Mouse (Mus musculus) activated CD4-positive, CD25-positive, alpha-beta regulatory T cell (primary cell): Measurements from ENCODE around the gene Olfr1447. TPM values are rescaled to one million over a fixed set of nuclear protein-coding genes. Genes with fewer than 3 reads are reported as not detected.

ENCODE experiments used
- polyA plus RNA-seq, 2 experiments: library from polyadenylated mRNA; unstranded; fragments of 100-300 nt; shearing (Covaris generic); gene quantifications; one replicate each; pipeline ENCODE4 v1.2.1; 2017

Gene Olfr1447
- polyA plus RNA-seq, result not detected

GRCm38 (mm10) chr19:12903643-12904042 lies at the start of gene Olfr1447:
Gene Olfr1447 (minus strand): TSS chr19:12903743.

GRCm38 (mm10) chr19:12949958-12950357 lies 46.4 kb upstream of the Olfr1447 start, which contains the start of gene Olfr1450:
Gene Olfr1450 (plus strand): TSS chr19:12950258.

GRCm38 (mm10) chr19:12930540-12930939 lies 27.0 kb upstream of the Olfr1447 start, which contains the start of gene Olfr1449:
Gene Olfr1449 (plus strand): TSS chr19:12930840.

GRCm38 (mm10) chr19:12924319-12924718 lies 20.8 kb upstream of the Olfr1447 start, which contains the start of gene Olfr1448:
Gene Olfr1448 (minus strand): TSS chr19:12924419.

GRCm38 (mm10) chr19:12893424-12893823 lies 10.1 kb downstream of the Olfr1447 start, which contains the start of gene Olfr1446:
Gene Olfr1446 (minus strand): TSS chr19:12893524.

GRCm38 (mm10) chr19:12883555-12883954 lies 20.0 kb downstream of the Olfr1447 start, which contains the start of gene Olfr1445:
Gene Olfr1445 (plus strand): TSS chr19:12883855.

GRCm38 (mm10) chr19:12856983-12857382 lies 46.6 kb downstream of the Olfr1447 start, which contains the start of gene Olfr1444:
Gene Olfr1444 (plus strand): TSS chr19:12857283.

Other genes starting within 250 kb of the Olfr1447 start
- under 1 TPM in 1 of 2 experiments, not detected in 1; 0.36 TPM for gene Olfr1442, start 233.3 kb downstream of the Olfr1447 start, polyA plus RNA-seq
- not detected for gene Olfr1443, start 225.6 kb downstream of the Olfr1447 start, polyA plus RNA-seq
- gene Keg1, start 208.0 kb downstream of the Olfr1447 start, polyA plus RNA-seq, result not detected
- gene Cntf, start 138.1 kb downstream of the Olfr1447 start, polyA plus RNA-seq, result under 1 TPM in 1 of 2 experiments, not detected in 1; 0.26 TPM
- 10 to 100 TPM; 21.0 to 22.1 TPM for gene Zfp91, start 107.6 kb downstream of the Olfr1447 start, polyA plus RNA-seq
- 100 to 1,000 TPM; 137 to 196 TPM for gene Lpxn, start 107.5 kb downstream of the Olfr1447 start, polyA plus RNA-seq
- gene Gm5244, start 57.1 kb downstream of the Olfr1447 start, polyA plus RNA-seq, result not detected
- gene Olfr1444, start 46.5 kb downstream of the Olfr1447 start, polyA plus RNA-seq, result under 1 TPM in 1 of 2 experiments, not detected in 1; 0.73 TPM
- under 1 TPM in 1 of 2 experiments, not detected in 1; 0.29 TPM for gene Olfr1445, start 19.9 kb downstream of the Olfr1447 start, polyA plus RNA-seq
- gene Olfr1446, start 10.2 kb downstream of the Olfr1447 start, polyA plus RNA-seq, result not detected
- under 1 TPM in 1 of 2 experiments, not detected in 1; 0.10 TPM for gene Olfr1448, start 20.7 kb upstream of the Olfr1447 start, polyA plus RNA-seq
- gene Olfr1449, start 27.1 kb upstream of the Olfr1447 start, polyA plus RNA-seq, result not detected
- gene Olfr1450, start 46.5 kb upstream of the Olfr1447 start, polyA plus RNA-seq, result not detected
- under 1 TPM in 1 of 2 experiments, not detected in 1; 0.80 TPM for gene Olfr1451, start 91.3 kb upstream of the Olfr1447 start, polyA plus RNA-seq
- not detected for gene Olfr1453, start 124.6 kb upstream of the Olfr1447 start, polyA plus RNA-seq
- not detected for gene Olfr1454, start 156.9 kb upstream of the Olfr1447 start, polyA plus RNA-seq
- gene Olfr1457, start 194.1 kb upstream of the Olfr1447 start, polyA plus RNA-seq, result under 1 TPM in 1 of 2 experiments, not detected in 1; 0.32 TPM
- gene Olfr1458, start 203.0 kb upstream of the Olfr1447 start, polyA plus RNA-seq, result not detected
- gene Olfr1459, start 245.8 kb upstream of the Olfr1447 start, polyA plus RNA-seq, result under 1 TPM in 1 of 2 experiments, not detected in 1; 0.15 TPM